Mouse (Mus musculus): ENCODE data around the gene Zfp446. TPM values are rescaled to one million over a fixed set of nuclear protein-coding genes. Genes with fewer than 3 reads are reported as not detected.

Gene Zfp446
- polyA plus RNA-seq, 1 experiment from 2014 or later: 4.5 TPM

DNA sequence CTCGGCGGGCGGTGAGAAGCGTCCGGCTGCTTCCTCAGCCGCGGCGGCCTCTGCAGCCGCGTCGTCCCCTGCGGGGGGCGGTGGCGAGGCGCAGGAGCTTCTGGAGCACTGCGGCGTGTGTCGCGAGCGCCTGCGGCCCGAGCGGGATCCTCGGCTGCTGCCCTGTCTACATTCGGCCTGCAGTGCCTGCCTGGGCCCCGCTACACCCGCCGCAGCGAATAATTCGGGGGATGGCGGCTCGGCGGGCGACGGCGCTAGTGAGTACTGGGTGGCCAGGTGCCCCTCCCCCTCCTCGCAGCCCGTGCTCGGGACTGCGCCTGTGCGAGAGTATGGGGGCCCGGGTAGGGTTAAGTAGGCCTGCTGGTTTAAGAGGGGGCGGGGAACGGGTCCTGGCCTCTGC, 47.2 kb downstream of the Zfp446 start:
- WGBS: 0% methylated on average over 42 of the region's 44 CpGs
- H3K36me3 ChIP-seq (ENCODE audit: control insufficient read depth, insufficient read depth, low read length): peaks cover 46% of the 10 kb centered on the region
- no peaks in the 10 kb centered on the region for H3K9me3 ChIP-seq (replicated peaks; ENCODE audit: control insufficient read depth, low read length)
- peak overlapping the region; percentile 92 for H3K4me3 ChIP-seq (ENCODE audit: low read depth, low read length)
- H3K27me3 ChIP-seq (replicated peaks; ENCODE audit: control insufficient read depth, insufficient read depth, low read length): no peaks in the 10 kb centered on the region
- ATAC-seq (peak; percentile 67), DNase-seq (ENCODE audit: low spot score) (peak; percentile 80)
- peaks cover 11% of the 10 kb centered on the region for H3K4me1 ChIP-seq (ENCODE audit: control insufficient read depth, insufficient read depth, low read length)
- peak overlapping the region; percentile 99 for H3K27ac ChIP-seq (ENCODE audit: low read depth, low read length)
- peak overlapping the region; percentile 87 for H3K4me2 ChIP-seq (ENCODE audit: low read length)
- peak overlapping the region; percentile 96 for H3K9ac ChIP-seq (ENCODE audit: low read length)

DNA sequence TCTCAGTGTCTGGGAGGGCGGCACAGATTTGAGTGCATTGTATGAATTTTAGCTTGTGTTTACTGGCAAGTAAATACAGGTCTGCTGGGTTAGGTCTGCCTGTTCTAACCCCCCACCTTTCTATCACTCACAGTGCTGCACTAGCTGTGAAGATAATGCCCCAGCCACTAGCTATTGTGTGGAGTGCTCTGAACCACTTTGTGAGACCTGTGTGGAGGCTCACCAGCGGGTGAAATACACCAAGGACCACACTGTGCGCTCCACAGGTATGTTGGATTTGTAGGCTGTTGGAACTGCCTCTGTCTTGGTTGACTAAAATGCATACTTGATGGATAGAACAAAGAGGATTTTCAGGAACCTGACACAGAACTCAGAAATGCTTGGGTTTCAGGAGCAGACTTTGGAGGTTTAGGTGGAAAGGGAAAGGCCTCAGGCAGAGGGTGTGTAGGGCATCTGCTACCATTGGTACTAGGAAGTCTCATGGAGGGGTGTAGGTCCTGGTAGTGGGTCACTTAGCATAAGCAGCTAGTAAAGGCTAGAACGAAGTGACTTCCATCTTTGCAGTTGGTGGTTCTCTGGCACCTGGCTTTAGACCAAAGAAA, 48.0 kb downstream of the Zfp446 start:
- Histone ChIP-seq H3K9me3 (replicated peaks; ENCODE audit: control insufficient read depth, low read length) (no peaks in the 10 kb centered on the region), H3K4me2 (ENCODE audit: low read length) (peak overlapping the region; percentile 87), H3K4me3 (ENCODE audit: low read depth, low read length) (peak overlapping the region; percentile 92), H3K4me1 (ENCODE audit: control insufficient read depth, insufficient read depth, low read length) (peaks cover 11% of the 10 kb centered on the region), H3K27ac (ENCODE audit: low read depth, low read length) (no peak overlapping the region; the same call in 1 of the 2 replicates), H3K9ac (ENCODE audit: low read length) (peak overlapping the region; percentile 96), H3K27me3 (replicated peaks; ENCODE audit: control insufficient read depth, insufficient read depth, low read length) (no peaks in the 10 kb centered on the region), H3K36me3 (ENCODE audit: control insufficient read depth, insufficient read depth, low read length) (peaks cover 54% of the 10 kb centered on the region)
- 29% methylated on average over 4 of the region's 4 CpGs for WGBS
- ATAC-seq (no peak), DNase-seq (ENCODE audit: low spot score) (no peak)

DNA sequence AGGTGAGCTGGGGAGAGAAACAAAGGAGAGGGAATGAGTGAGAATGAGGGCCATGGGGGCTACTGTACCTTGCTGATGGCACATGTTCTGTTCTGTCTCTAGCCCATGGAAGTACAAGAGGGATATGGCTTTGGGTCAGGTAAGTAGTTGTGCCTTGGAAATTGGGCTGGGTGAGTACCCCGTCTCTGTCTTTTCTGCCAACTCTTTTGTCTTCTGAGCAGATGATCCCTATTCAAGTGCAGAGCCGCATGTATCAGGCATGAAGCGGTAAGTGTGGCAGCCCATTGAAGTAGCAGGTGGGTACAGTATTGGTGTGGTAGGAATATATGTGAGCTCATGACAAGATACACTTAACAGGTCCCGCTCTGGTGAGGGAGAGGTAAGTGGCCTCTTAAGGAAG, 51.3 kb downstream of the Zfp446 start:
- Histone ChIP-seq H3K9ac (ENCODE audit: low read length) (no peak overlapping the region), H3K4me3 (ENCODE audit: low read depth, low read length) (no peak overlapping the region), H3K27ac (ENCODE audit: low read depth, low read length) (no peak overlapping the region), H3K27me3 (replicated peaks; ENCODE audit: control insufficient read depth, insufficient read depth, low read length) (no peaks in the 10 kb centered on the region), H3K4me1 (ENCODE audit: control insufficient read depth, insufficient read depth, low read length) (peaks cover 18% of the 10 kb centered on the region), H3K36me3 (ENCODE audit: control insufficient read depth, insufficient read depth, low read length) (peaks cover 84% of the 10 kb centered on the region), H3K4me2 (ENCODE audit: low read length) (no peak overlapping the region), H3K9me3 (replicated peaks; ENCODE audit: control insufficient read depth, low read length) (no peaks in the 10 kb centered on the region)
- DNase-seq (ENCODE audit: low spot score) (no peak), ATAC-seq (no peak)
- 77% methylated on average over 4 of the region's 4 CpGs for WGBS

DNA sequence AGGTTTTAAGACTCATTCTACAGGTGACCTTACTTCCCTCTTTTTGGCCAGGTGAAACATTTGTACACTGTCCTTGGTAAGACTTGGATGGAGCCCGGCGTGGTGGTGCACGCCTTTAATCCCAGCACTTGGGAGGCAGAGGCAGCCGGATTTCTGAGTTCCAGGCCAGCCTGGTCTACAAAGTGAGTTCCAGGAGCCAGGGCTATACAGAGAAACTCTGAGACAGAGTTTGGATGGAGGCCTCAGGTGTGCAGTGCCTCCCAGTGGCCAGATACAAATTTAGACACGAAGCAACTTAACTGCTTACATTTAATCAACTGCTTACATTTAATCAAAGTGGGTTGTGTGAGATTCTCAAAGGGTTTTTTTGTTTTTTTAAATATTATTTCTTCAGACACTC, 53.4 kb downstream of the Zfp446 start:
- Histone ChIP-seq H3K36me3 (ENCODE audit: control insufficient read depth, insufficient read depth, low read length) (peaks cover 89% of the 10 kb centered on the region), H3K4me2 (ENCODE audit: low read length) (no peak overlapping the region), H3K9ac (ENCODE audit: low read length) (no peak overlapping the region), H3K27ac (ENCODE audit: low read depth, low read length) (no peak overlapping the region), H3K9me3 (replicated peaks; ENCODE audit: control insufficient read depth, low read length) (no peaks in the 10 kb centered on the region), H3K27me3 (replicated peaks; ENCODE audit: control insufficient read depth, insufficient read depth, low read length) (no peaks in the 10 kb centered on the region), H3K4me3 (ENCODE audit: low read depth, low read length) (no peak overlapping the region), H3K4me1 (ENCODE audit: control insufficient read depth, insufficient read depth, low read length) (peaks cover 14% of the 10 kb centered on the region)
- ATAC-seq (no peak), DNase-seq (ENCODE audit: low spot score) (peak; percentile 35)
- WGBS: 72% methylated on average over 5 of the region's 5 CpGs

DNA sequence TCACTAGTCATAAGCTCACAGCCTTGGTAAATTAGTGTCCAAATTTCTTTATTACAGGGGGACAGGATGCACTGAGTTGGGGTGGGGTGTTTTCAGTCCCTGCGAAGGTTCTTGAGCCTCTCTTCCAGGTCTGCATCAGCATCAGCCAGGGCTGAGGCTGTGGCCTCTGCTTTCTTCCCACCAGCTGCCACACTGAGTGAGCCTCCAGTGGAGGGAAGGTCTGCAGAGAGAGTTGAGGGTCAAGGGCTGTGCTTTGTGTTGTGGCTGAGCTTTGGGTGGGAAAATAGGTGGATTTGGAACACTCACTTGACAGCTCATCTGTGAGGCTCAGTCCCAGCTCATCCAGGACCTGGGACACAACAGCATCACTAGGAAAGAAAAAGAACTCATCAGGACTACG, 54.3 kb downstream of the Zfp446 start:
- Histone ChIP-seq H3K9ac (ENCODE audit: low read length) (no peak overlapping the region), H3K27ac (ENCODE audit: low read depth, low read length) (no peak overlapping the region), H3K27me3 (replicated peaks; ENCODE audit: control insufficient read depth, insufficient read depth, low read length) (no peaks in the 10 kb centered on the region), H3K4me3 (ENCODE audit: low read depth, low read length) (no peak overlapping the region), H3K4me2 (ENCODE audit: low read length) (no peak overlapping the region), H3K9me3 (replicated peaks; ENCODE audit: control insufficient read depth, low read length) (no peaks in the 10 kb centered on the region), H3K36me3 (ENCODE audit: control insufficient read depth, insufficient read depth, low read length) (peaks cover 84% of the 10 kb centered on the region), H3K4me1 (ENCODE audit: control insufficient read depth, insufficient read depth, low read length) (peaks cover 16% of the 10 kb centered on the region)
- ATAC-seq: no peak
- WGBS: 87% methylated on average over 2 of the region's 2 CpGs
- no peak for DNase-seq (ENCODE audit: low spot score)

DNA sequence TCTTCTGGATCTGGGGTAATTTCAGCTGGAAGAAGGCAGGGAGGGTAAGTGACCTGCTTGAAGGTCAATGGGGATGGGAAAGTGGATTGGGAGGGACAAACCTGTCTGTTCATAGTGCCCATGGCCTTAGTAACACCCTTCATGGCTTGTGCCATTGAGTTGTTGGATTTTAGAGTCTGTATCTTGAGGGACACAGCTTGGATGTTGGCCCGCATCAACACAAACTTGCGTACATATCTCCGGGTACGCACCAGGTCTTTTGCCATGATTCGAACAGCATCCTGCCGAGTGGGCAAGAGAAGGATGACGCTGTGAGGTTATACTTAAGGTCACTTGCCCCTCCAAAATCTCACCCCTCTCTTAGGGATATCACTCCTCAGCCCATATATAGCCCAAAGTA, 54.9 kb downstream of the Zfp446 start:
- H3K27ac ChIP-seq (ENCODE audit: low read depth, low read length): no peak overlapping the region
- DNase-seq (ENCODE audit: low spot score) (no peak), ATAC-seq (no peak)
- H3K4me3 ChIP-seq (ENCODE audit: low read depth, low read length): no peak overlapping the region
- no peak overlapping the region for H3K9ac ChIP-seq (ENCODE audit: low read length)
- 92% methylated on average over 7 of the region's 7 CpGs for WGBS
- peaks cover 78% of the 10 kb centered on the region for H3K36me3 ChIP-seq (ENCODE audit: control insufficient read depth, insufficient read depth, low read length)
- no peaks in the 10 kb centered on the region for H3K27me3 ChIP-seq (replicated peaks; ENCODE audit: control insufficient read depth, insufficient read depth, low read length)
- peaks cover 18% of the 10 kb centered on the region for H3K4me1 ChIP-seq (ENCODE audit: control insufficient read depth, insufficient read depth, low read length)
- no peak overlapping the region for H3K4me2 ChIP-seq (ENCODE audit: low read length)
- H3K9me3 ChIP-seq (replicated peaks; ENCODE audit: control insufficient read depth, low read length): no peaks in the 10 kb centered on the region

DNA sequence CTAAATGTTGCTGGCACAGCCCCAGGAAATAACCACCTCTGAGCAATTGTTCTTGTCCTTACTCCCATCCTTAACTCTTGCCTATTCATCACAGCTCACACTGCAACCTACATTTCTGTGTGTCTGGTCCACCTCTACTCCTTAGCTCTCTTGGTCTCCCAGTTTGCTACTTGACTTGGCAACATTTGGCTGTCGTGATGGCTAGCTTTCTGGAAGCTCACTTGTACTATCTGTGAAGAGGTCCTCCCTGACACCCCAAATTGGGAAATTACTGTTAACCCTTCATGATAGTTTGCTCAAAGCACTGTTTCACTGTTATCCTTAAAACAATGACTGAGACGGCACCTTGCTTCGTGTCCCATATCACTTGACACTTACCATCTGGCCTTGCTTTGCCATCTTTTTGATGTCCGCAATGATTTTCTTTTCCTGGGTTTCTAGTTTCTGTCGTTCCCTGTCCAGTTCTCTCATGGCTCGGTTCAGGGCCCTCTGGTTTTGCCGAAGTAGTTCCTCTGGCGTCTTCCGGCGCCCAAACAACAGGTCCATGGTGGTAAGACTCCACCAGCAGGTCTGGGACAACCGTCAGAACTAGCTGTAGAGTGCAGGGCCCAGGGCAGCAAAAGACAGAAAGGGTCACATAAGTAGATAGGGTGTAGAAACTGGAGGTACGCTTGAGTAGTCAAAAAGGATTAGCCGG, 56.0 kb downstream of the Zfp446 start:
- Histone ChIP-seq H3K27me3 (replicated peaks; ENCODE audit: control insufficient read depth, insufficient read depth, low read length) (no peaks in the 10 kb centered on the region), H3K4me3 (ENCODE audit: low read depth, low read length) (peak overlapping the region; percentile 56), H3K9me3 (replicated peaks; ENCODE audit: control insufficient read depth, low read length) (no peaks in the 10 kb centered on the region), H3K9ac (ENCODE audit: low read length) (peak overlapping the region; percentile 85), H3K4me1 (ENCODE audit: control insufficient read depth, insufficient read depth, low read length) (peaks cover 18% of the 10 kb centered on the region), H3K4me2 (ENCODE audit: low read length) (peak overlapping the region; percentile 92), H3K27ac (ENCODE audit: low read depth, low read length) (peak overlapping the region; percentile 90), H3K36me3 (ENCODE audit: control insufficient read depth, insufficient read depth, low read length) (peaks cover 68% of the 10 kb centered on the region)
- no peak for ATAC-seq
- WGBS: 52% methylated on average over 13 of the region's 13 CpGs
- DNase-seq (ENCODE audit: low spot score): no peak

DNA sequence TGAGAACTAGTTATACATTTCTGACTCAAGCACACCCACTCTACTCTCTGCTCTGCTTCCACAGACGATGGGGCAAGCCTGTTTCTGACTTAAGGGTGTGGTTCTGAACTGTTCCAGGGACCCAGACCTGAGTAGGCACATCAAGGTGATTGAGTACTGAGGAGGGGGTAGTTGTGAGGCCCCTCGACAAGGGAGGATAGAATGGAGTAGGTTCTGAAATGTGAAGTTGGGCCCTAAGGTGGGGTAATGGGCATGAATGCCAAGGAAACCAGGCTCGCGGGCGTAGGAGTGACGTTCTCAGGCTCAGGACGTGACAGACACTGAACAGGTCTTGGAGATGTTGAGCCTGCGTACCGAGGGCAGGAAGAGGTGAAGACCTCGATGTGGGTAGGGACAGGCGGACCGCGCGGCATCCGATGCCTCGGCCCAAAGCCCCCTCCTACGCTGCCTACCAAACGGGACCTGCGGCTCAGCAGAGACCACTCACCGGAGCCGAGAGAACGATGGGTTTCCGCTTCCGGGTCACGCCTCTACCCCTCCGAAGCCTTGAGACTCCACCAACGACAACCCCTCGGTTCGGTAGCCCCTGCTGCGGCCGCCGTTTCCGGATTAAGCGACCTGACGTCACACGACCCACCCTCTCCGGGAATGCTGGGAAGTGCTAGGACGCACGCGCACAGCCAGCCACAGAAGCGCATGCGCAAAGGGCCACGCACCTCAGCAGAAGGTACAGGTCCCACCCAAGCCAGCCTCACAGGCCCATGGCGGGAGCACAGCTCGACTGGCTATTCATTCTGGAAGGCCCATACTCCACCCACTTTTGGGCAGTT, 56.7 kb downstream of the Zfp446 start, which contains the start of gene Chmp2a:
TSS of gene Chmp2a (minus strand) at position 660 of the 830 bp plus-strand sequence.
- whole genome bisulfite sequencing: under 1% methylated on average over 45 of the region's 45 CpGs
- H3K27ac ChIP-seq (ENCODE audit: low read depth, low read length): peak within 1 kb of the TSS; percentile 90
- H3K4me3 ChIP-seq (ENCODE audit: low read depth, low read length): peak within 1 kb of the TSS; percentile 56
- H3K4me1 ChIP-seq (ENCODE audit: control insufficient read depth, insufficient read depth, low read length): peaks cover 25% of the 10 kb centered on the region
- ATAC-seq (peak; percentile 79), DNase-seq (ENCODE audit: low spot score) (peak; percentile 98)
- peak within 1 kb of the TSS; percentile 85 for H3K9ac ChIP-seq (ENCODE audit: low read length)
- H3K36me3 ChIP-seq (ENCODE audit: control insufficient read depth, insufficient read depth, low read length): peaks cover 60% of the 10 kb centered on the region
- no peaks in the 10 kb centered on the region for H3K27me3 ChIP-seq (replicated peaks; ENCODE audit: control insufficient read depth, insufficient read depth, low read length)
- H3K9me3 ChIP-seq (replicated peaks; ENCODE audit: control insufficient read depth, low read length): no peaks in the 10 kb centered on the region
- peak within 1 kb of the TSS; percentile 92 for H3K4me2 ChIP-seq (ENCODE audit: low read length)

Measured in forebrain, embryonic 14.5 days (tissue).